In the genomic region with DNA sequence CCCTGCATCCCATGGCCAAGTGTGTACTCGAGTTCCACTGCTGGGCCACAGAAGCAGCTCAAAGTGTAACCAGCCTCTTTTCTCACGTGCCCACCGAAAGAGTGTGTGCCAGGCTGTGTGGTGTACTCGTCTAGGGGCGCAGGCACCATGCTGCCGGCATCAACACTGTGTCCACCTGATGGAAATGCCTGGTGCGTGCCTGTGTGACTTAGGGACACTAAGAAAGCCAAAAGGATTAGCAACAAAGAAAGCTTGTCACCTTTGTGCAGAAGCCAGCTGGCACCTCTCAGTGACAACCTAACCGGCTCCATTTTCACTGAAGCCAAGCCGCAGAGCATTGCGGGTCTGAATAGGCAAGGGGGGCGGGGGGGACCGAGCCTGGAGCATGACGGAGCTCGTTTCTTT, we compare ENCODE assay signal across 10 mouse cellular contexts. TPM values are rescaled to one million over a fixed set of nuclear protein-coding genes. Genes with fewer than 3 reads are reported as not detected.
A peak's percentile ranks its signal among the peaks of the same experiment; 100 is the strongest.
DNase-seq lines count a peak whose midpoint lies in the region; ATAC-seq lines count a peak whose summit lies in the region.
"Had no signal": no experiment of that assay in that cellular context is flagged by ENCODE, and none has a peak within 500 bp of the region (broad histone marks: within the 10 kb centered on the region; RNA-seq: fewer than 3 reads in every experiment).

No protein-coding gene starts in this region.

- H3K4me3 ChIP-seq in forebrain, embryonic 11.5 days (ENCODE audit: low read depth, low read length) = no peak overlapping the region
- no peak overlapping the region for H3K4me3 ChIP-seq in midbrain, embryonic 11.5 days (ENCODE audit: low read depth, low read length)
- H3K4me3 ChIP-seq: embryonic facial prominence, embryonic 13.5 days had no signal

- WGBS in forebrain, embryonic 11.5 days = 16% methylated on average over 14 of the region's 14 CpGs
- WGBS in midbrain, embryonic 11.5 days = 15% methylated on average over 14 of the region's 14 CpGs

- no peak overlapping the region for H3K4me2 ChIP-seq in forebrain, embryonic 11.5 days (ENCODE audit: low read depth, low read length, severe bottlenecking)
- H3K4me2 ChIP-seq in midbrain, embryonic 11.5 days = peak overlapping the region; percentile 16; the same call in 1 of the 2 replicates
- H3K4me2 ChIP-seq: embryonic facial prominence, embryonic 13.5 days had no signal

- 0 out of 2 replicates have a peak, but pooled peaks have one; percentile 5 for ATAC-seq in forebrain, embryonic 11.5 days (replicated peaks; ENCODE audit: low FRiP score)
- ATAC-seq in midbrain, embryonic 11.5 days (ENCODE audit: low FRiP score) = peak; percentile 57
- ATAC-seq in monocyte, adult 5-6 weeks (replicated peaks; ENCODE audit: insufficient number of reproducible peaks, low FRiP score, low TSS enrichment, poor library complexity, severe bottlenecking) = no peak

- no peaks in the 10 kb centered on the region for H3K9me3 ChIP-seq in forebrain, embryonic 11.5 days (ENCODE audit: control insufficient read depth, low read length)
- no peaks in the 10 kb centered on the region for H3K9me3 ChIP-seq in midbrain, embryonic 11.5 days (ENCODE audit: control insufficient read depth, low read length)
- H3K9me3 ChIP-seq: embryonic facial prominence, embryonic 13.5 days had no signal

- no peaks in the 10 kb centered on the region for H3K36me3 ChIP-seq in forebrain, embryonic 11.5 days (ENCODE audit: control insufficient read depth, insufficient read depth, low read length)
- H3K36me3 ChIP-seq in midbrain, embryonic 11.5 days (ENCODE audit: control insufficient read depth, insufficient read depth, low read length) = no peaks in the 10 kb centered on the region
- H3K36me3 ChIP-seq: embryonic facial prominence, embryonic 13.5 days had no signal

- H3K4me1 ChIP-seq in forebrain, embryonic 11.5 days (replicated peaks; ENCODE audit: control insufficient read depth, insufficient read depth, low read length) = peaks cover 17% of the 10 kb centered on the region
- H3K4me1 ChIP-seq in midbrain, embryonic 11.5 days (ENCODE audit: control insufficient read depth, insufficient read depth, low read length) = peaks cover 32% of the 10 kb centered on the region
- H3K4me1 ChIP-seq: embryonic facial prominence, embryonic 13.5 days had no signal

- no peak overlapping the region for H3K9ac ChIP-seq in forebrain, embryonic 11.5 days (ENCODE audit: low read length)
- H3K9ac ChIP-seq in midbrain, embryonic 11.5 days (ENCODE audit: low read length) = no peak overlapping the region
- H3K9ac ChIP-seq: embryonic facial prominence, embryonic 13.5 days had no signal

- H3K27me3 ChIP-seq in forebrain, embryonic 11.5 days (ENCODE audit: control insufficient read depth, insufficient read depth, low read length) = no peaks in the 10 kb centered on the region
- peaks cover 39% of the 10 kb centered on the region for H3K27me3 ChIP-seq in midbrain, embryonic 11.5 days (ENCODE audit: control insufficient read depth, insufficient read depth, low read length)

- no peak overlapping the region for H3K27ac ChIP-seq in forebrain, embryonic 11.5 days (ENCODE audit: low read depth, low read length)
- no peak overlapping the region for H3K27ac ChIP-seq in midbrain, embryonic 11.5 days (ENCODE audit: low read depth, low read length)
- H3K27ac ChIP-seq: embryonic facial prominence, embryonic 13.5 days had no signal

- intact Hi-C loops in left cerebral cortex, postnatal 25 days (cut with DNase I) = no loop called here

- peak; percentile 89 for DNase-seq in heart, adult 11 months
- no peak for DNase-seq in heart, postnatal 4 days
- DNase-seq in cerebellum, adult 11 months = peak; percentile 85
- DNase-seq in forebrain, embryonic 11.5 days (ENCODE audit: low spot score) = peak; percentile 66
- peak; percentile 92 for DNase-seq in midbrain, embryonic 11.5 days (ENCODE audit: low spot score, missing footprints)
- no peak for DNase-seq in left cerebral cortex, postnatal 25 days (ENCODE audit: low spot score in 2 of 2)
- DNase-seq in layer of hippocampus, postnatal 36 days = no peak
- DNase-seq: B cell, adult 2 months had no signal

RNA-seq across cellular contexts. Expression of a gene that starts 49.1 kb away (rescaled TPM):
- 10 to 100 TPM; 83.0 to 94.2 TPM for total RNA-seq in heart, postnatal 4 days (2021)
- 34.3 and 35.3 TPM in 2 replicates for polyA plus RNA-seq in forebrain, embryonic 11.5 days (2014; fragmentation: Nextera tagmentation; extraction: Ambion mirVana)
- 27.6 and 31.5 TPM in 2 replicates for polyA plus RNA-seq in midbrain, embryonic 11.5 days (2014; fragmentation: Nextera tagmentation; extraction: Ambion mirVana)
- 10 to 100 TPM; 21.5 to 23.8 TPM for total RNA-seq in left cerebral cortex, postnatal 25 days (2021)
- total RNA-seq in monocyte, adult 5-6 weeks (2017) = 2.7 to 3.4 TPM (median 3.4 TPM) in 3 replicates
- total RNA-seq in layer of hippocampus, postnatal 36 days (2021) = 10 to 100 TPM; 24.1 to 29.9 TPM

Comparison
In these comparisons a context has a peak if more than half of its experiments do, and no peak if none do; other contexts are left out.
1. DNase-seq: peak in heart, adult 11 months (single experiment), cerebellum, adult 11 months (single experiment), forebrain, embryonic 11.5 days (single experiment) and midbrain, embryonic 11.5 days (single experiment); none in heart, postnatal 4 days (single experiment), left cerebral cortex, postnatal 25 days (0 of 2) and layer of hippocampus, postnatal 36 days (0 of 2).